Mouse (Mus musculus) liver, embryonic 15.5 days (tissue): ENCODE results near the gene Twf1. TPM values are rescaled to one million over a fixed set of nuclear protein-coding genes. Genes with fewer than 3 reads are reported as not detected.

Experiments used
- ATAC-seq: fragments of 200-750 bp; cut with Nextera tagmentation; 2 replicates; pipeline ENCODE4 v1.8.0; 2017; ENCODE audit warnings: moderate number of reproducible peaks, mild to moderate bottlenecking, moderate library complexity; ENCODE audit not compliant: insufficient read depth
- H3K27ac ChIP-seq: fragments of 300-500 bp; sonication (generic); replicated peaks from 2 replicates; pipeline ENCODE4 v1.5.1; 2015; ENCODE audit warnings: mild to moderate bottlenecking, inconsistent platforms
- H3K27me3 ChIP-seq: fragments of 300-500 bp; sonication (generic); 2 replicates; pipeline ENCODE4 v1.6.1; 2015; ENCODE audit warnings: mild to moderate bottlenecking, inconsistent platforms
- H3K36me3 ChIP-seq: fragments of 300-500 bp; sonication (generic); replicated peaks from 2 replicates; pipeline ENCODE4 v1.6.1; 2015; ENCODE audit warnings: moderate library complexity, mild to moderate bottlenecking, inconsistent platforms
- H3K4me1 ChIP-seq: fragments of 300-500 bp; sonication (generic); replicated peaks from 2 replicates; pipeline ENCODE4 v1.6.1; 2015; ENCODE audit warnings: inconsistent platforms
- H3K4me2 ChIP-seq: fragments of 300-500 bp; sonication (generic); 2 replicates; pipeline ENCODE4 v1.6.1; 2015; ENCODE audit warnings: moderate library complexity, mild to moderate bottlenecking, inconsistent platforms
- H3K4me3 ChIP-seq: fragments of 300-500 bp; sonication (generic); replicated peaks from 2 replicates; pipeline ENCODE4 v1.5.1; 2015; ENCODE audit warnings: mild to moderate bottlenecking, inconsistent platforms
- H3K9ac ChIP-seq: fragments of 300-500 bp; sonication (generic); 2 replicates; pipeline ENCODE4 v1.6.1; 2015; ENCODE audit warnings: moderate library complexity, mild to moderate bottlenecking, inconsistent platforms
- H3K9me3 ChIP-seq: fragments of 300-500 bp; sonication (generic); replicated peaks from 2 replicates; pipeline ENCODE4 v1.6.1; 2016; ENCODE audit warnings: inconsistent platforms
- WGBS: fragments of 180-500 bp; shearing (Covaris S2); methylation state at CpG from one replicate; pipeline ENCODE4 v1.1.7; 2015; ENCODE audit warnings: mixed read lengths; ENCODE audit not compliant: insufficient replicate concordance; 5-methylcytosine and 5-hydroxymethylcytosine counted together
- polyA plus RNA-seq: library from polyadenylated mRNA; unstranded; fragments of >200 nt; fragmentation: Nextera tagmentation; extraction: Ambion mirVana; gene quantifications from 2 replicates; pipeline ENCODE4 v1.2.1, GENCODE M21; 2015

The Twf1 gene
- polyA plus RNA-seq, 1 experiment from 2014 or later, result 26.0 TPM

DNA sequence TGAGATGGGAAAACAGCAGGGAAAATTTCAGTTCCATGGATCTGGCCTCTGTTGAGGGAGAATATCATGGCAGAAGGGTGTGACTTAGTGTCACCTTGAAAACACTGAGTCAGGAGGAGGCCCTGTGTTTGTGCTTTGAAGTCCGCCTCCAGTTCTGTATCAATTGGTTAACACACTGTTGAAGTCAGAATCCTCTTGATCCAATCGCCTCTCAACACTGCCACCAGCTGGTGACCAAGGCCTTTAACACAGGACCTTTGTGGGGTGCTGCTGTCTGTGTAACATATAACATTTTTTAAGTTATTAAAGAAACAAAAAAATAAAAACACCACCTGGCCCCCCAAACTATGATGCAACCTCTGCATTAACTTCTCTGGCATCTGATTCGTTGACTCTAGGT, 11.7 kb upstream of the Twf1 start:
- Histone ChIP-seq H3K4me1 (no peaks in the 10 kb centered on the region), H3K27ac (no peak overlapping the region), H3K4me3 (no peak overlapping the region), H3K9ac (no peak overlapping the region), H3K36me3 (no peaks in the 10 kb centered on the region), H3K4me2 (no peak overlapping the region), H3K27me3 (no peaks in the 10 kb centered on the region), H3K9me3 (no peaks in the 10 kb centered on the region)
- 16% methylated on average over 3 of the region's 3 CpGs for WGBS
- ATAC-seq, result no peak

GRCm38 (mm10) chr15:94600145-94600707, 10.5 kb upstream of the Twf1 start:
- no peak for ATAC-seq
- WGBS, result 66% methylated on average over 11 of the region's 11 CpGs

GRCm38 (mm10) chr15:94593586-94593985, 3.9 kb upstream of the Twf1 start:
- Histone ChIP-seq H3K27me3 (no peaks in the 10 kb centered on the region), H3K9ac (no peak overlapping the region), H3K4me1 (peaks cover 3% of the 10 kb centered on the region), H3K4me2 (no peak overlapping the region), H3K4me3 (no peak overlapping the region), H3K27ac (no peak overlapping the region), H3K36me3 (no peaks in the 10 kb centered on the region), H3K9me3 (no peaks in the 10 kb centered on the region)
- no peak for ATAC-seq
- WGBS, result 47% methylated on average over 1 of the region's 1 CpGs

More at GRCm38 (mm10) chr15:94600145-94600707, 10.5 kb upstream of the Twf1 start:
- Histone ChIP-seq H3K36me3 (no peaks in the 10 kb centered on the region), H3K9ac (no peak overlapping the region), H3K4me2 (no peak overlapping the region), H3K27me3 (no peaks in the 10 kb centered on the region), H3K27ac (no peak overlapping the region), H3K4me3 (no peak overlapping the region), H3K9me3 (no peaks in the 10 kb centered on the region), H3K4me1 (no peaks in the 10 kb centered on the region)

- H3K36me3 ChIP-seq, result 0 out of 2 replicates have a peak, but pooled peaks cover under 1% of the 10 kb centered on the region
- 43% methylated on average over 4 of the region's 4 CpGs for WGBS
- no peak overlapping the region for H3K4me2 ChIP-seq
- peaks cover 13% of the 10 kb centered on the region for H3K4me1 ChIP-seq
- no peak overlapping the region; the same call in 1 of the 2 replicates for H3K9ac ChIP-seq
- H3K27me3 ChIP-seq, result no peaks in the 10 kb centered on the region
- no peaks in the 10 kb centered on the region for H3K9me3 ChIP-seq
- no peak for ATAC-seq
- peak overlapping the region; percentile 29; the same call in 1 of the 2 replicates for H3K27ac ChIP-seq
- no peak overlapping the region for H3K4me3 ChIP-seq
These were observed 1.7 kb upstream of the Twf1 start for GRCm38 (mm10) chr15:94591356-94591755.

- ATAC-seq, result no peak
- Histone ChIP-seq H3K9me3 (no peaks in the 10 kb centered on the region), H3K4me3 (peak overlapping the region; percentile 98), H3K9ac (no peak overlapping the region), H3K36me3 (peaks cover 14% of the 10 kb centered on the region), H3K4me2 (peak overlapping the region; percentile 66), H3K27me3 (no peaks in the 10 kb centered on the region), H3K27ac (no peak overlapping the region), H3K4me1 (peaks cover 13% of the 10 kb centered on the region)
- 6% methylated on average over 8 of the region's 8 CpGs for WGBS
These were observed 394 bp upstream of the Twf1 start for GRCm38 (mm10) chr15:94590083-94590482.

DNA sequence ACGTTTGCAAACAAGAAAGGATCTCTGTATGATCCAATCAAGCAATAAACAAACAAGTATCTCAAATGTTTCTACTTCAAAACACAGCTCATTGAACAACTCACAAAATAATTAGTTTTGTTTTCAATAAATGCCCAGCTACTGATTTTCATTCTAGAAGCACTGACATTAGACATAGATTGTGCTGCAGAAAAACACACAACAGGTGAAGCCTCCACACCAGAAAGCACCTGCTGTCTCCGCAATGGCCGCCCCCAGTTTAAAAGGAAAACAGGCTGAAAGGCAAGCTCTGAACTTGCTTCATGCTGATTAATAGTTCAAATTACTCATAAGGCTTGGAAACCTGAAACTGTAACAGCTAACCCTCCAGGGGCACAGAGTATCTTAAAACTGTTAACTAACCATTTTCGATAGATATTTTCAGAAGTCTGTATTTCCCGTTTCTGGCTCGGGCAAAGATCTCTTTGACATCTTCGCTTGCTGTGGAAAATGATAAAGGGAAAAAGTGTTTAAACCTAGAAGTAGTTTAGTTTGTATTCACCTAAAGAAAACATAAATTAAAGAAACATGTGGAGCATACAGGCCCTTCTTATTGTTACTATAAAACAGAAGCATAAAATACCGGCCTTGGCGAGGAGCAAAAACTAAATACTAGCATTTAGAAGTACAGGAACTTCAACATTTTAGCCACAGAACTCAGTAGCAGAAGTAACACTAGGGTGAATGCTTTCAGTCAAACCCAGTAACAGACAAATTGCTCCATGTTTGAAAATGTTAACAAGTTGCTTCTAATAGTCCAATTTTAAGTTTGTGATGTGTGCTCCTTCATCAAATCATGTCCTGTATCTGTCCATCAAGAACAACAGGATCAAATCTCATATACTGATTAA, 1.6 kb downstream of the Twf1 start:
- Histone ChIP-seq H3K9me3 (no peaks in the 10 kb centered on the region), H3K4me3 (peak overlapping the region; percentile 98), H3K27me3 (no peaks in the 10 kb centered on the region), H3K9ac (no peak overlapping the region), H3K27ac (no peak overlapping the region), H3K4me2 (peak overlapping the region; percentile 66), H3K4me1 (peaks cover 13% of the 10 kb centered on the region), H3K36me3 (peaks cover 34% of the 10 kb centered on the region)
- ATAC-seq, result no peak
- 60% methylated on average over 9 of the region's 9 CpGs for WGBS

DNA sequence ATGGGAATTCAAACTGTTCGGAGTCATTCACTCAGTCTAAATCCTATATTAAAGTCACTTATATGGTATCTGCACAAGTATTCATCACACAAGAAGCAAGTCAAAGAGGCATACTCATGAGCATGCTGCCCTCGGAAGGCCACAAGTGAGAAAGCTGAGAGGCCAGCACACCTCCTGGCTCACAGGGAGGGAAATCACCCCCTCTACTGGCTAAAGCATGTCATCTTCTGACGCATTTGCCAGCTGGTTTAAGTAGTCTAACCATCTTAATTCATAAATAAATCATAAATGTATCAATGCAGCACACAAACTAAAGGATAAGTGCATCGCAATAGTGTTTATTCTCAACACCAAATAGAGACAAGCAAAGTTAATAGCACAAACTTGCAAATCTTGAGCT, 5.0 kb downstream of the Twf1 start:
- WGBS, result 76% methylated on average over 4 of the region's 4 CpGs
- Histone ChIP-seq H3K4me2 (no peak overlapping the region), H3K27ac (no peak overlapping the region), H3K9ac (no peak overlapping the region), H3K4me1 (peaks cover 13% of the 10 kb centered on the region), H3K27me3 (no peaks in the 10 kb centered on the region), H3K4me3 (no peak overlapping the region), H3K36me3 (peaks cover 65% of the 10 kb centered on the region), H3K9me3 (no peaks in the 10 kb centered on the region)
- no peak for ATAC-seq

GRCm38 (mm10) chr15:94583153-94583552, 6.5 kb downstream of the Twf1 start:
- peaks cover 75% of the 10 kb centered on the region for H3K36me3 ChIP-seq
- no peak overlapping the region for H3K9ac ChIP-seq
- no peaks in the 10 kb centered on the region for H3K9me3 ChIP-seq
- H3K4me3 ChIP-seq, result no peak overlapping the region
- no peak for ATAC-seq
- no peaks in the 10 kb centered on the region for H3K27me3 ChIP-seq
- no peak overlapping the region for H3K4me2 ChIP-seq
- H3K4me1 ChIP-seq, result peaks cover 6% of the 10 kb centered on the region
- H3K27ac ChIP-seq, result no peak overlapping the region
- 87% methylated on average over 10 of the region's 10 CpGs for WGBS

- Histone ChIP-seq H3K9ac (no peak overlapping the region), H3K27ac (no peak overlapping the region), H3K27me3 (no peaks in the 10 kb centered on the region), H3K4me2 (no peak overlapping the region), H3K36me3 (peaks cover 77% of the 10 kb centered on the region), H3K4me1 (no peaks in the 10 kb centered on the region), H3K9me3 (no peaks in the 10 kb centered on the region), H3K4me3 (no peak overlapping the region)
- 74% methylated on average over 7 of the region's 7 CpGs for WGBS
- no peak for ATAC-seq
These were observed 7.6 kb downstream of the Twf1 start for GRCm38 (mm10) chr15:94582000-94582593.

- no peaks in the 10 kb centered on the region for H3K27me3 ChIP-seq
- peaks cover 12% of the 10 kb centered on the region for H3K36me3 ChIP-seq
- H3K4me1 ChIP-seq, result no peaks in the 10 kb centered on the region
- no peak overlapping the region for H3K4me2 ChIP-seq
- H3K4me3 ChIP-seq, result no peak overlapping the region
- no peaks in the 10 kb centered on the region for H3K9me3 ChIP-seq
- H3K27ac ChIP-seq, result no peak overlapping the region
- no peak for ATAC-seq
- WGBS, result 64% methylated on average over 4 of the region's 4 CpGs
- no peak overlapping the region for H3K9ac ChIP-seq
These were observed 15.0 kb downstream of the Twf1 start for GRCm38 (mm10) chr15:94574566-94575268.

GRCm38 (mm10) chr15:94572746-94573145, 16.9 kb downstream of the Twf1 start:
- H3K27ac ChIP-seq, result no peak overlapping the region
- H3K4me2 ChIP-seq, result no peak overlapping the region
- H3K4me3 ChIP-seq, result no peak overlapping the region
- no peaks in the 10 kb centered on the region for H3K9me3 ChIP-seq
- 0 out of 2 replicates have a peak, but pooled peaks cover 3% of the 10 kb centered on the region for H3K4me1 ChIP-seq
- WGBS, result 75% methylated on average over 7 of the region's 8 CpGs
- no peaks in the 10 kb centered on the region for H3K27me3 ChIP-seq
- ATAC-seq, result no peak
- no peak overlapping the region for H3K9ac ChIP-seq
- no peaks in the 10 kb centered on the region for H3K36me3 ChIP-seq
